ENCODE assay signal across 15 mouse cellular contexts in the genomic region with DNA sequence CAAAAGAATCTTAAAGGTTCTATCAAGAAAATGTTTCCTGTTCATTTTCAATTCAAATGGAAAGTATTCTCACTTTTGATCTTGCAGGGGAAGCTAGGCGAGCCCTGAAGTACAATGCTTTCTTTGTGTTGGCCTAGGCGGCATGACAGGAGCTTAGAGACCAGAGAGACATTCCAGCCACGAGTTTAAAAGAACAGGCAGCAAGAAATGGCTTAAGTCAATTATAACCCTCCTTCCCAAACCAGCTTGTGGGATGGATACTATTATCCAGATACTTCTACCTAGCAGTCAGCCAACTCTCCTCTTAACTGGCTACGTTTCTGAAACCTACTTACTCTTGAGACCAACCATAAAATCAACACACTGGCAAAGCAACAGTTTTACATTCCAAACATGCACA.
DNase-seq lines count a peak whose midpoint lies in the region; ATAC-seq and TF ChIP-seq lines count a peak whose summit lies in the region.
"Had no signal": no experiment of that assay in that cellular context is flagged by ENCODE, and none has a peak within 500 bp of the region (broad histone marks: within the 10 kb centered on the region; RNA-seq: fewer than 3 reads in every experiment).

No protein-coding gene starts in this region.

- no peak for TF ChIP-seq CTCF in hindbrain, postnatal 0 days (IDR thresholded peaks at IDR 0.05; ENCODE audit: low read depth)

- H3K4me1 ChIP-seq in hindbrain, embryonic 11.5 days (replicated peaks; ENCODE audit: control insufficient read depth, insufficient read depth, low read length): no peaks in the 10 kb centered on the region
- no peaks in the 10 kb centered on the region for H3K4me1 ChIP-seq in hindbrain, postnatal 0 days (ENCODE audit: insufficient read depth, low read length)
- H3K4me1 ChIP-seq: kidney, embryonic 15.5 days had no signal

- 15% methylated on average over 4 of the region's 4 CpGs for WGBS in hindbrain, embryonic 11.5 days
- WGBS in hindbrain, postnatal 0 days: 16% methylated on average over 4 of the region's 4 CpGs

- H3K36me3 ChIP-seq in hindbrain, embryonic 11.5 days (ENCODE audit: control insufficient read depth, insufficient read depth, low read length): no peaks in the 10 kb centered on the region
- H3K36me3 ChIP-seq in hindbrain, postnatal 0 days (ENCODE audit: insufficient read depth, low read length): no peaks in the 10 kb centered on the region
- H3K36me3 ChIP-seq: hindbrain, embryonic 15.5 days; kidney, embryonic 15.5 days had no signal

- no peak overlapping the region for H3K9ac ChIP-seq in hindbrain, embryonic 11.5 days (ENCODE audit: low read depth, low read length)
- H3K9ac ChIP-seq in hindbrain, postnatal 0 days (replicated peaks; ENCODE audit: low read length): no peak overlapping the region
- H3K9ac ChIP-seq: hindbrain, embryonic 15.5 days; kidney, embryonic 15.5 days; liver, embryonic 14.5 days had no signal

- H3K4me3 ChIP-seq in hindbrain, embryonic 11.5 days (ENCODE audit: low read depth, low read length): no peak overlapping the region
- no peak overlapping the region for H3K4me3 ChIP-seq in hindbrain, postnatal 0 days (ENCODE audit: low read length)
- H3K4me3 ChIP-seq: hindbrain, embryonic 15.5 days; kidney, embryonic 15.5 days had no signal

- H3K9me3 ChIP-seq in hindbrain, embryonic 11.5 days (ENCODE audit: control insufficient read depth, low read length): no peaks in the 10 kb centered on the region
- H3K9me3 ChIP-seq in hindbrain, postnatal 0 days (ENCODE audit: low read length): no peaks in the 10 kb centered on the region
- H3K9me3 ChIP-seq: hindbrain, embryonic 15.5 days; kidney, embryonic 15.5 days had no signal

- ATAC-seq in hindbrain, embryonic 11.5 days (ENCODE audit: low FRiP score): peak; percentile 64; the same call in 1 of the 2 replicates
- no peak for ATAC-seq in hindbrain, postnatal 0 days

- no peak overlapping the region for H3K27ac ChIP-seq in hindbrain, embryonic 11.5 days (ENCODE audit: low read depth, low read length)
- no peak overlapping the region for H3K27ac ChIP-seq in hindbrain, postnatal 0 days
- H3K27ac ChIP-seq: hindbrain, embryonic 15.5 days; liver, embryonic 14.5 days had no signal

- H3K27me3 ChIP-seq in hindbrain, embryonic 11.5 days (ENCODE audit: control insufficient read depth, insufficient read depth, low read length): no peaks in the 10 kb centered on the region
- no peaks in the 10 kb centered on the region for H3K27me3 ChIP-seq in hindbrain, postnatal 0 days (ENCODE audit: insufficient read depth, low read length)
- H3K27me3 ChIP-seq: hindbrain, embryonic 15.5 days; kidney, embryonic 15.5 days had no signal

- DNase-seq in hindbrain, embryonic 11.5 days (ENCODE audit: low spot score): peak; percentile 19
- no peak for DNase-seq in hindbrain, postnatal 0 days (ENCODE audit: low spot score)
- peak; percentile 41 for DNase-seq in MN1 (ENCODE audit: low spot score)
- DNase-seq in embryo, embryonic 10.5 days (ENCODE audit: low spot score): peak; percentile 56
- peak; percentile 55 for DNase-seq in forelimb bud, embryonic 11.5 days (ENCODE audit: low read depth, low spot score)
- DNase-seq in gastrocnemius, postnatal 36 days: no peak
- DNase-seq in right cerebral cortex, postnatal 36 days (ENCODE audit: low spot score in 2 of 2): no peak
- DNase-seq in frontal cortex, postnatal 14 days (ENCODE audit: low spot score in 2 of 2): no peak
- DNase-seq: cerebellum, adult 2 months; gastrocnemius, postnatal 25 days; lung, postnatal 14 days; thymus, adult 2 months had no signal

- intact Hi-C loops in gastrocnemius, postnatal 36 days (cut with DNase I): no loop called here

- no peak overlapping the region for H3K4me2 ChIP-seq in hindbrain, embryonic 11.5 days (replicated peaks; ENCODE audit: low read depth, low read length)
- H3K4me2 ChIP-seq in hindbrain, postnatal 0 days (ENCODE audit: low read depth, low read length): no peak overlapping the region
- H3K4me2 ChIP-seq: hindbrain, embryonic 15.5 days; kidney, embryonic 15.5 days had no signal

Comparison
In these comparisons a context has a peak if more than half of its experiments do, and no peak if none do; other contexts are left out.
1. DNase-seq: peak in hindbrain, embryonic 11.5 days (single experiment), MN1 (single experiment), embryo, embryonic 10.5 days (single experiment) and forelimb bud, embryonic 11.5 days (single experiment); none in hindbrain, postnatal 0 days (single experiment), gastrocnemius, postnatal 36 days (0 of 2), right cerebral cortex, postnatal 36 days (0 of 2) and frontal cortex, postnatal 14 days (0 of 2).